Comparison of ENCODE assay signal across 12 mouse cellular contexts in the genomic region with DNA sequence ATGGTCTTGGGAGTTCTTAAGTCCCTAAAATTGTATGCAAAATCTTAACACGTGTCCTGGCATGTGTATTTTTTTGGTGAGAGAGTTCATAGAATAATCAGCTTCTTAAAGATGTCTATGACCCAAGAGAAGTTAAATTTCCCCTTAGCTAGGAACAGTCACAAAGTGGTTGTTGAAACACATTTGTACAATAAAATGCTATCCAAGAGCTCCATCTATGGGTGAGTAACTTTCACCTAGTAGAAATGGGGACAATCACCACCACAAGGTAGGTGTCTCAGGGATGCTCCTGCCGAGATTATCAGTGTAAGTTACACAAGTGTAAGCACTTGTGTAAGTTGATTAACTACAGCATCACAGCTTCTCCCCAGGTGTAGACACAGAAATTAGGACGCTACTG.
DNase-seq lines count a peak whose midpoint lies in the region; ATAC-seq and TF ChIP-seq lines count a peak whose summit lies in the region.
"Had no signal": no experiment of that assay in that cellular context is flagged by ENCODE, and none has a peak within 500 bp of the region (broad histone marks: within the 10 kb centered on the region; RNA-seq: fewer than 3 reads in every experiment).

No protein-coding gene starts in this region.

- 69% methylated on average over 3 of the region's 3 CpGs for WGBS in liver, adult 2 months
- 66% methylated on average over 3 of the region's 3 CpGs for WGBS in liver, embryonic 12.5 days (ENCODE audit: insufficient replicate concordance)

- no peak overlapping the region for H3K4me3 ChIP-seq in liver, adult 2 months (ENCODE audit: insufficient read depth, low read depth, low read length)
- H3K4me3 ChIP-seq in liver, embryonic 12.5 days: no peak overlapping the region
- H3K4me3 ChIP-seq: forebrain, embryonic 15.5 days had no signal

- H3K9me3 ChIP-seq in liver, embryonic 12.5 days (replicated peaks): no peaks in the 10 kb centered on the region
- H3K9me3 ChIP-seq: forebrain, embryonic 15.5 days had no signal

- H3K4me1 ChIP-seq in liver, adult 2 months (ENCODE audit: control insufficient read depth, insufficient read depth, low read length): no peaks in the 10 kb centered on the region
- H3K4me1 ChIP-seq in liver, embryonic 12.5 days: no peaks in the 10 kb centered on the region
- H3K4me1 ChIP-seq: forebrain, embryonic 15.5 days had no signal

- no peak overlapping the region for H3K4me2 ChIP-seq in liver, embryonic 12.5 days
- H3K4me2 ChIP-seq: forebrain, embryonic 15.5 days had no signal

- H3K79me2 ChIP-seq in liver, adult 2 months (ENCODE audit: control insufficient read depth, insufficient read depth, low read length): no peaks in the 10 kb centered on the region

- no peak overlapping the region for H3K27ac ChIP-seq in liver, adult 2 months (replicated peaks; ENCODE audit: insufficient read depth, low read depth, low read length)
- no peak overlapping the region for H3K27ac ChIP-seq in liver, embryonic 12.5 days
- H3K27ac ChIP-seq: forebrain, embryonic 15.5 days had no signal

- DNase-seq in frontal cortex, postnatal 25 days (ENCODE audit: low spot score in 2 of 2): no peak
- DNase-seq in liver, adult 2 months (ENCODE audit: extremely low read depth, low read depth, low spot score): no peak
- DNase-seq in CD4-positive, CD25-positive, alpha-beta regulatory T cell, adult 2 months (ENCODE audit: low read depth, low spot score): peak; percentile 81
- DNase-seq in embryo, embryonic 10.5 days (ENCODE audit: low spot score): peak; percentile 45
- no peak for DNase-seq in left cerebral cortex, postnatal 25 days (ENCODE audit: low spot score in 2 of 2)
- DNase-seq in frontal cortex, postnatal 36 days (ENCODE audit: low spot score in 2 of 2): no peak
- DNase-seq: adrenal gland, postnatal 14 days; cerebellum, adult 9-11 months; kidney, postnatal 14 days had no signal

- peak; percentile 40 for TF ChIP-seq CTCF in liver, adult 2 months (IDR thresholded peaks at IDR 0.05; ENCODE audit: low read depth, low read length)

- H3K27me3 ChIP-seq in liver, adult 2 months (ENCODE audit: control insufficient read depth, insufficient read depth, low read length): no peaks in the 10 kb centered on the region
- H3K27me3 ChIP-seq in liver, embryonic 12.5 days (replicated peaks): no peaks in the 10 kb centered on the region
- H3K27me3 ChIP-seq: forebrain, embryonic 15.5 days had no signal

- H3K9ac ChIP-seq in liver, adult 2 months (ENCODE audit: low read depth, low read length): no peak overlapping the region
- H3K9ac ChIP-seq in liver, embryonic 12.5 days: no peak overlapping the region
- H3K9ac ChIP-seq: forebrain, embryonic 15.5 days had no signal

- intact Hi-C loops in left cerebral cortex, postnatal 25 days (cut with DNase I): loop anchor here (1.0 kb wide), 1 partner anchor 108 kb away; no protein-coding TSS in a partner anchor

- TF ChIP-seq POLR2A in liver, adult 2 months (IDR thresholded peaks at IDR 0.05; ENCODE audit: extremely low read depth, insufficient read depth, low read length): no peak

- peaks cover 30% of the 10 kb centered on the region for H3K36me3 ChIP-seq in liver, adult 2 months (ENCODE audit: control insufficient read depth, insufficient read depth, low read length)
- H3K36me3 ChIP-seq in liver, embryonic 12.5 days: peaks cover 39% of the 10 kb centered on the region

- ATAC-seq in frontal cortex, adult (ENCODE audit: low TSS enrichment): peak; percentile 72; the same call in 1 of the 2 replicates
- no peak for ATAC-seq in liver, embryonic 12.5 days
- ATAC-seq: forebrain, embryonic 15.5 days had no signal

Comparison
In these comparisons a context has a peak if more than half of its experiments do, and no peak if none do; other contexts are left out.
1. DNase-seq: peak in CD4-positive, CD25-positive, alpha-beta regulatory T cell, adult 2 months (single experiment) and embryo, embryonic 10.5 days (single experiment); none in frontal cortex, postnatal 25 days (0 of 2), liver, adult 2 months (single experiment), left cerebral cortex, postnatal 25 days (0 of 2) and frontal cortex, postnatal 36 days (0 of 2).